Mouse (Mus musculus) myocyte (in vitro differentiated cells): ENCODE data around the gene Cpvl. TPM values are rescaled to one million over a fixed set of nuclear protein-coding genes. Genes with fewer than 3 reads are reported as not detected.

Experiments used
- H3K27me3 ChIP-seq: one replicate; pipeline ENCODE4 v1.6.1; 2011; ENCODE audit not compliant: control insufficient read depth, insufficient read depth, insufficient read length
- H3K36me3 ChIP-seq: one replicate; pipeline ENCODE4 v1.6.1; 2011; ENCODE audit not compliant: control insufficient read depth, insufficient read depth
- H3K4me2 ChIP-seq: one replicate; pipeline ENCODE4 v1.6.1; 2011; ENCODE audit warnings: low read depth, control low read depth
- H3K4me3 ChIP-seq: one replicate; pipeline ENCODE4 v1.5.1; 2011; ENCODE audit warnings: mild to moderate bottlenecking, control low read depth, moderate library complexity
- H3K79me2 ChIP-seq: one replicate; pipeline ENCODE4 v1.6.1; 2011; ENCODE audit not compliant: control insufficient read depth, insufficient read depth
- H3ac ChIP-seq: one replicate; pipeline ENCODE4 v1.6.1; 2011; ENCODE audit not compliant: control insufficient read depth, insufficient read length
- CEBPB ChIP-seq: IDR thresholded peaks from 2 replicates; pipeline ENCODE4 v1.6.1; 2011; ENCODE audit warnings: mild to moderate bottlenecking, moderate library complexity; ENCODE audit not compliant: poor library complexity, insufficient read depth, severe bottlenecking
- E2F4 ChIP-seq: IDR thresholded peaks from one replicate; pipeline ENCODE4 v1.6.1; 2011; ENCODE audit warnings: mild to moderate bottlenecking, control low read depth, moderate library complexity; ENCODE audit not compliant: insufficient read depth
- MAX ChIP-seq: IDR thresholded peaks from one replicate; pipeline ENCODE4 v1.6.1; 2011; ENCODE audit warnings: low read depth, mild to moderate bottlenecking, control low read depth
- MYOD1 ChIP-seq, 3 experiments: IDR thresholded peaks; one replicate each; pipeline ENCODE4 v1.6.1; 2011; ENCODE audit warnings: control low read depth in 2 of 3, low read depth in 2 of 3, mild to moderate bottlenecking in 2 of 3, moderate library complexity in 1 of 3; ENCODE audit not compliant: insufficient read length in 2 of 3, control insufficient read depth in 1 of 3
- MYOG ChIP-seq, 3 experiments: IDR thresholded peaks; one replicate each; pipeline ENCODE4 v1.6.1; 2011; ENCODE audit warnings: control low read depth in 2 of 3, low read depth in 2 of 3, mild to moderate bottlenecking in 2 of 3; ENCODE audit not compliant: insufficient read length in 2 of 3, control insufficient read depth in 1 of 3, insufficient read depth in 1 of 3
- POLR2A ChIP-seq: IDR thresholded peaks from one replicate; pipeline ENCODE4 v1.6.1; 2011; ENCODE audit warnings: low read depth, mild to moderate bottlenecking, control low read depth, moderate library complexity; ENCODE audit not compliant: insufficient read length
- POLR2AphosphoS2 ChIP-seq: IDR thresholded peaks from one replicate; pipeline ENCODE4 v1.6.1; 2011; ENCODE audit warnings: low read depth, control low read depth; ENCODE audit not compliant: insufficient read length
- REST ChIP-seq: IDR thresholded peaks from one replicate; pipeline ENCODE4 v1.6.1; 2011; ENCODE audit warnings: mild to moderate bottlenecking, control low read depth, moderate library complexity; ENCODE audit not compliant: insufficient read depth, insufficient read length
- SRF ChIP-seq: IDR thresholded peaks from one replicate; pipeline ENCODE4 v1.6.1; 2011; ENCODE audit warnings: low read depth; ENCODE audit not compliant: control insufficient read depth, insufficient read length
- TCF12 ChIP-seq: IDR thresholded peaks from one replicate; pipeline ENCODE4 v1.6.1; 2011; ENCODE audit warnings: mild to moderate bottlenecking, control low read depth; ENCODE audit not compliant: poor library complexity, insufficient read depth, severe bottlenecking
- TCF3 ChIP-seq: IDR thresholded peaks from one replicate; pipeline ENCODE4 v1.6.1; 2011; ENCODE audit warnings: low read depth, control low read depth; ENCODE audit not compliant: insufficient read length
- USF1 ChIP-seq: IDR thresholded peaks from one replicate; pipeline ENCODE4 v1.6.1; 2011; ENCODE audit warnings: low read depth, mild to moderate bottlenecking, control low read depth, moderate library complexity
- polyA plus RNA-seq: library from polyadenylated mRNA; unstranded; fragments of >200 nt; fragmentation: generic; extraction: Trizol; gene quantifications from one replicate; pipeline ENCODE4 v1.2.1, GENCODE M21; 2012; ENCODE audit warnings: missing spikeins

Gene Cpvl
- polyA plus RNA-seq, 1 experiment, result not detected

- H3K4me3 ChIP-seq, result no peak overlapping the region
- no peak overlapping the region for H3ac ChIP-seq
- H3K79me2 ChIP-seq, result no peaks in the 10 kb centered on the region
- H3K4me2 ChIP-seq, result no peak overlapping the region
- TF ChIP-seq TCF12, result no peak
- TF ChIP-seq E2F4, result no peak
- no peak for TF ChIP-seq POLR2AphosphoS2
- TF ChIP-seq TCF3, result no peak
- TF ChIP-seq REST, result no peak
- no peaks in the 10 kb centered on the region for H3K36me3 ChIP-seq
- H3K27me3 ChIP-seq, result no peaks in the 10 kb centered on the region
These were observed 6.7 kb downstream of the Cpvl start for GRCm38 (mm10) chr6:53971729-53972128.

GRCm38 (mm10) chr6:53969081-53969480 lies 9.4 kb downstream of the Cpvl start:
- Histone ChIP-seq H3K4me3 (no peak overlapping the region), H3K4me2 (no peak overlapping the region), H3K36me3 (no peaks in the 10 kb centered on the region), H3ac (no peak overlapping the region), H3K79me2 (no peaks in the 10 kb centered on the region), H3K27me3 (no peaks in the 10 kb centered on the region)
- TF ChIP-seq MYOD1 (IDR thresholded peaks at IDR 0.05; ENCODE audit: control insufficient read depth in 1 of 3, insufficient read length in 2 of 3, low read depth in 2 of 3) (no peak), MAX (no peak), CEBPB (no peak), E2F4 (no peak), REST (no peak), TCF12 (no peak), TCF3 (no peak), POLR2AphosphoS2 (no peak), USF1 (no peak), POLR2A (no peak), MYOG (IDR thresholded peaks at IDR 0.05; ENCODE audit: control insufficient read depth in 1 of 3, insufficient read depth in 1 of 3, insufficient read length in 2 of 3, low read depth in 2 of 3) (no peak), SRF (no peak)

- TF ChIP-seq E2F4 (no peak), SRF (no peak), MAX (no peak), REST (no peak), CEBPB (no peak), TCF3 (no peak), MYOG (IDR thresholded peaks at IDR 0.05; ENCODE audit: control insufficient read depth in 1 of 3, insufficient read depth in 1 of 3, insufficient read length in 2 of 3, low read depth in 2 of 3) (no peak), TCF12 (no peak), POLR2AphosphoS2 (no peak), MYOD1 (IDR thresholded peaks at IDR 0.05; ENCODE audit: control insufficient read depth in 1 of 3, insufficient read length in 2 of 3, low read depth in 2 of 3) (no peak), POLR2A (no peak), USF1 (no peak)
- H3ac ChIP-seq, result no peak overlapping the region
- no peaks in the 10 kb centered on the region for H3K27me3 ChIP-seq
- H3K79me2 ChIP-seq, result no peaks in the 10 kb centered on the region
- H3K4me2 ChIP-seq, result no peak overlapping the region
- H3K36me3 ChIP-seq, result no peaks in the 10 kb centered on the region
- H3K4me3 ChIP-seq, result no peak overlapping the region
These were observed 9.9 kb downstream of the Cpvl start for GRCm38 (mm10) chr6:53968550-53968949.

GRCm38 (mm10) chr6:53966595-53966994 lies 11.9 kb downstream of the Cpvl start:
- TF ChIP-seq USF1 (no peak), POLR2A (no peak), MYOG (IDR thresholded peaks at IDR 0.05; ENCODE audit: control insufficient read depth in 1 of 3, insufficient read depth in 1 of 3, insufficient read length in 2 of 3, low read depth in 2 of 3) (no peak), MYOD1 (IDR thresholded peaks at IDR 0.05; ENCODE audit: control insufficient read depth in 1 of 3, insufficient read length in 2 of 3, low read depth in 2 of 3) (no peak), MAX (no peak), SRF (no peak), TCF12 (no peak), E2F4 (no peak), POLR2AphosphoS2 (no peak), TCF3 (no peak), REST (no peak), CEBPB (no peak)
- Histone ChIP-seq H3K4me2 (no peak overlapping the region), H3ac (no peak overlapping the region), H3K4me3 (no peak overlapping the region), H3K79me2 (no peaks in the 10 kb centered on the region), H3K36me3 (no peaks in the 10 kb centered on the region), H3K27me3 (no peaks in the 10 kb centered on the region)

- no peak overlapping the region for H3K4me2 ChIP-seq
- H3K27me3 ChIP-seq, result no peaks in the 10 kb centered on the region
- no peak overlapping the region for H3ac ChIP-seq
- no peak for TF ChIP-seq TCF3
- TF ChIP-seq TCF12, result no peak
- no peak for TF ChIP-seq POLR2AphosphoS2
- no peak for TF ChIP-seq USF1
- no peak for TF ChIP-seq MYOG (IDR thresholded peaks at IDR 0.05; ENCODE audit: control insufficient read depth in 1 of 3, insufficient read depth in 1 of 3, insufficient read length in 2 of 3, low read depth in 2 of 3)
- TF ChIP-seq REST, result no peak
- TF ChIP-seq SRF, result no peak
- TF ChIP-seq CEBPB, result no peak
- TF ChIP-seq MYOD1 (IDR thresholded peaks at IDR 0.05; ENCODE audit: control insufficient read depth in 1 of 3, insufficient read length in 2 of 3, low read depth in 2 of 3), result no peak
- TF ChIP-seq E2F4, result no peak
- TF ChIP-seq MAX, result no peak
- no peaks in the 10 kb centered on the region for H3K79me2 ChIP-seq
- no peaks in the 10 kb centered on the region for H3K36me3 ChIP-seq
- no peak overlapping the region for H3K4me3 ChIP-seq
These were observed 12.6 kb downstream of the Cpvl start for GRCm38 (mm10) chr6:53965900-53966299.
